Comparison of ENCODE assay signal across 8 mouse cellular contexts in genomic region chr10:105571831-105572230, GRCm38 (mm10). TPM values are rescaled to one million over a fixed set of nuclear protein-coding genes. Genes with fewer than 3 reads are reported as not detected.
DNase-seq lines count a peak whose midpoint lies in the region; ATAC-seq and TF ChIP-seq lines count a peak whose summit lies in the region.

No protein-coding gene starts in this region.

- peak overlapping the region; percentile 83 for H3K4me3 ChIP-seq in heart, embryonic 10.5 days
- no peak overlapping the region for H3K4me3 ChIP-seq in CH12.LX (replicated peaks in 1 of 3; ENCODE audit: low read depth in 2 of 3, low read length in 2 of 3, poor library complexity in 1 of 3)
- H3K4me3 ChIP-seq in forebrain, embryonic 15.5 days = peak overlapping the region; percentile 75
- H3K4me3 ChIP-seq in liver, postnatal 0 days (ENCODE audit: low read depth, low read length) = no peak overlapping the region

- no peak for TF ChIP-seq POLR2A in CH12.LX (IDR thresholded peaks at IDR 0.05; ENCODE audit: low read depth, low read length)

- H3K9ac ChIP-seq in CH12.LX (ENCODE audit: insufficient read depth, low read depth) = no peak overlapping the region
- no peak overlapping the region for H3K9ac ChIP-seq in forebrain, embryonic 15.5 days (replicated peaks)
- no peak overlapping the region for H3K9ac ChIP-seq in liver, postnatal 0 days (replicated peaks)

- H3K9me3 ChIP-seq in heart, embryonic 10.5 days = no peaks in the 10 kb centered on the region
- peaks cover 76% of the 10 kb centered on the region for H3K9me3 ChIP-seq in CH12.LX (replicated peaks; ENCODE audit: low read length)
- H3K9me3 ChIP-seq in forebrain, embryonic 15.5 days = no peaks in the 10 kb centered on the region
- no peaks in the 10 kb centered on the region for H3K9me3 ChIP-seq in liver, postnatal 0 days (ENCODE audit: low read length)

- TF ChIP-seq RAD21 in CH12.LX (IDR thresholded peaks at IDR 0.05; ENCODE audit: low read depth, low read length) = no peak

- ATAC-seq in forebrain, embryonic 15.5 days (replicated peaks) = no peak
- no peak for ATAC-seq in liver, postnatal 0 days

- H3K36me3 ChIP-seq in heart, embryonic 10.5 days = no peaks in the 10 kb centered on the region
- no peaks in the 10 kb centered on the region for H3K36me3 ChIP-seq in CH12.LX (replicated peaks in 1 of 2; ENCODE audit: control insufficient read depth in 1 of 2, insufficient read depth in 1 of 2, low read length in 1 of 2)
- no peaks in the 10 kb centered on the region for H3K36me3 ChIP-seq in forebrain, embryonic 15.5 days
- H3K36me3 ChIP-seq in liver, postnatal 0 days (replicated peaks; ENCODE audit: insufficient read depth, low read length) = no peaks in the 10 kb centered on the region

- no peaks in the 10 kb centered on the region for H3K79me2 ChIP-seq in CH12.LX (replicated peaks; ENCODE audit: control insufficient read depth, extremely low read depth, insufficient read depth, poor library complexity, severe bottlenecking)

- in situ Hi-C loops in CH12.LX (cut with MboI; ENCODE audit: low pct_ligation_motif_present, low pct_unique_long_range_greater_than_20kb, low sequenced_read_pairs) = no loop called here

- 49% methylated on average over 4 of the region's 4 CpGs for WGBS in heart, embryonic 10.5 days
- 59% methylated on average over 4 of the region's 4 CpGs for WGBS in forebrain, embryonic 15.5 days
- WGBS in liver, postnatal 0 days (ENCODE audit: insufficient replicate concordance) = 65% methylated on average over 4 of the region's 4 CpGs

- H3K4me1 ChIP-seq in heart, embryonic 10.5 days = peaks cover 12% of the 10 kb centered on the region; the same call in 1 of the 2 replicates
- H3K4me1 ChIP-seq in CH12.LX (ENCODE audit: control insufficient read depth in 1 of 2, insufficient read depth in 2 of 2) = no peaks in the 10 kb centered on the region
- peaks cover 15% of the 10 kb centered on the region for H3K4me1 ChIP-seq in forebrain, embryonic 15.5 days
- peaks cover 7% of the 10 kb centered on the region; the same call in 1 of the 2 replicates for H3K4me1 ChIP-seq in liver, postnatal 0 days (ENCODE audit: insufficient read depth)

- no peak for TF ChIP-seq EP300 in CH12.LX (IDR thresholded peaks at IDR 0.05; ENCODE audit: low read length)
- no peak for TF ChIP-seq EP300 in liver, postnatal 0 days (IDR thresholded peaks at IDR 0.05; ENCODE audit: low read depth)

- no peak for DNase-seq in heart, embryonic 10.5 days (ENCODE audit: low spot score)
- no peak for DNase-seq in heart, adult 11 months
- no peak for DNase-seq in CH12.LX (ENCODE audit: extremely low read depth)
- DNase-seq in liver, postnatal 0 days = no peak
- DNase-seq in layer of hippocampus, postnatal 36 days = no peak
- DNase-seq in adrenal gland, adult 8-10 months = no peak
- DNase-seq in spleen, postnatal 14 days (ENCODE audit: low spot score in 2 of 2) = no peak

- no peak overlapping the region for H3K27ac ChIP-seq in heart, embryonic 10.5 days
- H3K27ac ChIP-seq in CH12.LX (ENCODE audit: insufficient read depth, low read depth) = no peak overlapping the region
- no peak overlapping the region for H3K27ac ChIP-seq in forebrain, embryonic 15.5 days (replicated peaks)
- H3K27ac ChIP-seq in liver, postnatal 0 days (ENCODE audit: low read depth) = no peak overlapping the region

- TF ChIP-seq CTCF in CH12.LX (conservative IDR thresholded peaks at IDR 0.05 in 1 of 2, IDR thresholded peaks at IDR 0.05 in 1 of 2; ENCODE audit: low read depth in 2 of 2, low read length in 2 of 2) = no peak
- no peak for TF ChIP-seq CTCF in liver, postnatal 0 days (IDR thresholded peaks at IDR 0.05; ENCODE audit: low read depth)

- no peaks in the 10 kb centered on the region for H3K27me3 ChIP-seq in heart, embryonic 10.5 days (ENCODE audit: insufficient read depth, poor library complexity, severe bottlenecking)
- no peaks in the 10 kb centered on the region for H3K27me3 ChIP-seq in CH12.LX (replicated peaks)
- no peaks in the 10 kb centered on the region for H3K27me3 ChIP-seq in forebrain, embryonic 15.5 days
- peaks cover 3% of the 10 kb centered on the region; the same call in 1 of the 2 replicates for H3K27me3 ChIP-seq in liver, postnatal 0 days (ENCODE audit: insufficient read depth, low read length)

- dilution Hi-C loops in CH12.LX (cut with MboI; ENCODE audit: extremely low pct_ligation_motif_present, extremely low pct_unique_long_range_greater_than_20kb, low sequenced_read_pairs) = no loop called here

- no peak overlapping the region for H3K4me2 ChIP-seq in CH12.LX (ENCODE audit: insufficient read depth, low read depth, poor library complexity, severe bottlenecking)
- peak overlapping the region; percentile 92 for H3K4me2 ChIP-seq in forebrain, embryonic 15.5 days (replicated peaks)
- H3K4me2 ChIP-seq in liver, postnatal 0 days (ENCODE audit: low read depth, low read length) = peak overlapping the region; percentile 96; the same call in 1 of the 2 replicates

TF ChIP-seq in CH12.LX, 34 proteins besides CTCF, POLR2A, EP300 and RAD21:
- TF ChIP-seq IRF4 (IDR thresholded peaks at IDR 0.05; ENCODE audit: low read depth, low read length) (0 out of 2 replicates have a peak, but pooled peaks have one; percentile 23), GABPA (IDR thresholded peaks at IDR 0.05; ENCODE audit: insufficient replicate concordance, low read depth, low read length) (no peak)

RNA-seq across cellular contexts. Expression of gene Tmtc2, which starts 2.4 kb away (rescaled TPM):
- 4.1 and 6.9 TPM in 2 replicates for polyA plus RNA-seq in heart, embryonic 10.5 days (2016; fragmentation: Nextera tagmentation; extraction: Ambion mirVana)
- total RNA-seq in CH12.LX (2012; rRNA removed) = not detected in 2 replicates
- total RNA-seq in CH12.LX (2014; rRNA removed) = not detected in 2 replicates
- not detected in 2 replicates for polyA plus RNA-seq in CH12.LX (2012; ENCODE audit: insufficient read length, low read depth)
- 7.4 and 7.5 TPM in 2 replicates for polyA plus RNA-seq in forebrain, embryonic 15.5 days (2015; fragmentation: Nextera tagmentation; extraction: Ambion mirVana)
- polyA plus RNA-seq in liver, postnatal 0 days (2015; fragmentation: Nextera tagmentation; extraction: Ambion mirVana) = 1.3 and 1.6 TPM in 2 replicates
- 10 to 100 TPM; 11.9 TPM for total RNA-seq in layer of hippocampus, postnatal 36 days (2021)
- total RNA-seq in adrenal gland, adult 8-10 months (2022) = 1 to 10 TPM; 2.0 to 5.2 (median 2.9) TPM

Comparison
In these comparisons a context has a peak if more than half of its experiments do, and no peak if none do; other contexts are left out.
1. H3K4me3 ChIP-seq: peak in heart, embryonic 10.5 days (single experiment) and forebrain, embryonic 15.5 days (single experiment); none in CH12.LX (0 of 3) and liver, postnatal 0 days (single experiment).